Mouse (Mus musculus): ENCODE measurements at regions not wholly inside any gene's neighbourhood (a gene's known extent, or its start where the extent isn't known, plus 50 kb on each side); places are given as distances from the start of the nearest gene placed in this dataset.

GRCm38 (mm10) chr4:153763413-153763812 lies 193.6 kb upstream of the A430005L14Rik start:
- TF ChIP-seq CTCF (IDR thresholded peaks at IDR 0.05; ENCODE audit: borderline replicate concordance, extremely low read depth, insufficient read depth, insufficient read length) (no peak), POLR2A (IDR thresholded peaks at IDR 0.05; ENCODE audit: borderline replicate concordance, extremely low read depth, insufficient read depth, insufficient read length, poor library complexity, severe bottlenecking) (no peak)

Measured in brain, embryonic 14.5 days (tissue).